Mouse (Mus musculus): Measurements from ENCODE around the gene Rps6kb2.

GRCm38 (mm10) chr19:4125741-4126696 is 37.1 kb downstream of the Rps6kb2 start, which contains the start of gene Aip:
- peak; percentile 68 for TF ChIP-seq CTCF (IDR thresholded peaks at IDR 0.05; ENCODE audit: extremely low read depth, insufficient read length, insufficient replicate concordance, low read depth, low read length)
- peak; percentile 61 for TF ChIP-seq POLR2A (IDR thresholded peaks at IDR 0.05; ENCODE audit: low read depth, low read length)
